Mouse (Mus musculus): ENCODE measurements around the gene 9130213A22Rik. TPM values are rescaled to one million over a fixed set of nuclear protein-coding genes. Genes with fewer than 3 reads are reported as not detected.
"Not testable (repeated sequence)": the region's sequence is repeated elsewhere in the genome, so short reads cannot be mapped to it uniquely, and the experiment has no call there.

Gene 9130213A22Rik
- total RNA-seq, 2 experiments from 2014 or later: 0.68 to 0.89 TPM

DNA sequence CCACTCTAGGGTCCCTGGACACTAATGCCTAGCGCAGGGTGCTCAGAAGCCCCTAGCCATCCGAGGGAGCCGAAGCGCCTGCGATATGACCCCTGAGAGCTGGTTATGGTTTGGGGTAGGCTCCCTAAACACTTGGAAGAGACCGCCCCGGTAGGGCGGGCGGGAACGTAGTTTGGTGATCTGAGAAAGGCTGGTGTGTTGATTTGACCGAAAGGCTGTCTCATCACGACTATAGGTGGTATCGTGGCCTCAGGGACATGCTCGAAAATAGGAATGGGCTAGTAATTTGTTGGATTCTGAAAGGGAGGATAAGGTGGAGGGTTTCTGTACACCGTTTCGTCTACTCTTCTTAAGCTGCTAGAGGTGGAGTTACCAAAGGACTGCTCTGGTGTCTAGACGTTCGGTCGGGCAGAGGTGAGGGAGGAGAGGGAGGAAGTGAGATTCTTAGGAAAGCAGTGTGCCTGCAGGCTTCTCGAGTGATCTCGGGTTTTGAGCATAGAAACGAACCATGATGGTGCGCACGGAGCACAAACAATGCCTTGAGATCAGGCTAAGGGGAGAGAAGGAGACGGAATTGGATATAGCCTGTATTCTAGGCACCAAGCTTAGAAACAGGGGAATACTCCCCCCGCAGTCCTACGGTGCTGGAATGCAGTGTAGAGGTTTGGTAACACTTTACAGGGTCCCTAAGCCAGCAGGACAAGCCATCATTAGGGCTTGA is 26.7 kb downstream of the 9130213A22Rik start:
- DNase-seq (ENCODE audit: extremely low spot score in 1 of 2, low spot score in 1 of 2): peak in 1 of 2 experiments; percentile 27

DNA sequence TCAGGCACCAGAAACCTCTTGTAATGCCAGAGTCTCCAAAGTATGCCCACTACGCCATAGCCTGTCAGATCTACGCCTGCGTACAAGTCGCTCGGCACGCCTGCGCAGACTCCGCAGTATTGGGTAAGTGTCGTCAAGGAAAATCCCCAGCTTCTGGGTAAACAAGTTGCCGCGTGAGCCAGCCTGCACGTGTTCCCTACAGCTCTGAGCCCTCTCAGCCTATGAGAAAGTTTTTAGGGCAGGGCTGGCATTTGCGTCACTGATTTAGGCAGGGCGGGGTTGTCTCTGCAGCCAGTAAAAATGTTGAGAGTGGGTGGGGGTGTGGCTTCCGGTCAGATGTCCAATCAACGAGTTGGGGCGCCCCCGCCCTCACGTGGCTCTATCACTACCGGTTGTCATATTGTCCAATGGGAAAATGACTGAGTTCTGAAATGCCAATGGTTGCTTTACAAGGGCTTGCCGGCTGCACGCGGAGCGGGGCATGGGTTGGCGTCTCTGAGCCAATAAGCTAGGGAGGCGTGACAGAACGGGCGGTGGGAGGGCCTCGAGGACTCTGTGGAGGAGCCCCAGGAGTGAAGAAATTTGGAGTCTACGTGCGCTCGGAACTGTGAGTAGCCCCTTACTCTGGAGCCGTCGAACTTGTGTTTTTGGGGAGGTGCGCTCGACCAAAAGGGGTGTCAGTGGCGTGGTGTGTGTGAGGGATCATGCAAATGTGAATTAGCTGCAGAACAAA is 27.5 kb downstream of the 9130213A22Rik start, which contains the start of gene Per1:
Gene Per1 (plus strand): TSS at position 521 of the 733 bp plus-strand sequence.
- DNase-seq (ENCODE audit: extremely low spot score in 1 of 2, low spot score in 1 of 2): peak; percentile 90 to 95

- not testable (repeated sequence) for DNase-seq (ENCODE audit: extremely low spot score in 1 of 2, low spot score in 1 of 2)
Observed at GRCm38 (mm10) chr11:69093856-69094255, 28.5 kb downstream of the 9130213A22Rik start.

DNA sequence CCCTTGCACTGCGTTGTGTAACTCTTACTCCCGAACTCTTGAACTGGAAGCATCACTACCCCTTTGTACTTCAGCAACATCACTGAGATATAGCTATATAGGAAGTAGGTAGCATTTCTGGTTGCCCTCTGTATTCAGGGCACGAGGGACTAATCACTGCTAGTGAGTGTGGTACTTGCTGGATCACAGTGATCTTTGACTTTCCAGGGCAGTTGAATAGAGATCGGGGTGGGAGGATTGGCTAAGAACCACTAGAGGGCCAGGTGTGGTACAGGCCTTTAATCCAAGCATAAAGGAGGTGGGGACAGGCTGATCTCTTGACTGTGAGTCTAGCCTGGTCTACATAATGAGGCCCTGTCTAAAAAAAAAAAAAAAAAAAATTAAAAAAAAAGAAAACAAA is 29.5 kb downstream of the 9130213A22Rik start:
- DNase-seq (ENCODE audit: extremely low spot score in 1 of 2, low spot score in 1 of 2): no peak

DNA sequence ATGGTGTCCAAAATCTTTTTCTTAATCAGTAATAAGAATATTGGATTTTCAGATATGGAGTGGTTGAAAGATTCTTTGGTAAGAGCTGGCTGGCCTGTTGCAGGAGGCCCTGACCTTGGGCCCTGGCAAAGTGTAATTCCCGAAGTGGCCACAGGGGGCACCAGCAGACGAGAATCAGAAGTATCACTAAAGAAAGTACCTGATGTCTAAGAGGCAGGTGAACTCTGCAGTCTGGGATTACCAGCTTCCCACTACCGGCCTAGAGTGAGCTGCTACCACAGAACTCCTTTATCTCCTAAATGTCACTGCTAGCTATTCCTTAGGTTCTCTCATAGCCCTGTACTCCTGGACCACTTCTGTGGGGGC is 30.0 kb downstream of the 9130213A22Rik start:
- DNase-seq (ENCODE audit: extremely low spot score in 1 of 2, low spot score in 1 of 2): peak; percentile 70 to 94

GRCm38 (mm10) chr11:69091566-69092385 is 30.6 kb downstream of the 9130213A22Rik start:
- no peak for DNase-seq (ENCODE audit: extremely low spot score in 1 of 2, low spot score in 1 of 2)

DNA sequence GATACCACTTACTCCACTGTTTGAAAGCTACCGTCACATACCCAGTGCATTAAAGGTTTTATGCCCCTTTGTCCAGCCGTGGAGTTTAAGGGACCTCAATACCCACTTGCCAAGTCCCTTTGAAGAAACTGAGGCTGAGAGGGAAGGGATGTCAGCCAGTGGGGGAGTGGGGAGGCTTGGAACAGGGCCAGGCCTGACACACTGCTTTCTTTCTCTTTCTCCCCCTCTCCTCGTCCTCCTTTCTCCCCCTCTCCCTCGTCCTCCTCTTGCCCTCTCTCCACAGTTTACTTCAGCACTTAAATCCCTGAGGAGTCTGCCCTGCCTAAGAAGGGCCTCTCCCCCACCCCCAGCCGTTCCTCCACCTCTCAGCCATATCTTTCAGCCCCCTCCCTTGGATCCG is 32.0 kb downstream of the 9130213A22Rik start:
- no peak for DNase-seq (ENCODE audit: extremely low spot score in 1 of 2, low spot score in 1 of 2)

GRCm38 (mm10) chr11:69089616-69090290 is 32.6 kb downstream of the 9130213A22Rik start:
- no peak for DNase-seq (ENCODE audit: extremely low spot score in 1 of 2, low spot score in 1 of 2)

DNA sequence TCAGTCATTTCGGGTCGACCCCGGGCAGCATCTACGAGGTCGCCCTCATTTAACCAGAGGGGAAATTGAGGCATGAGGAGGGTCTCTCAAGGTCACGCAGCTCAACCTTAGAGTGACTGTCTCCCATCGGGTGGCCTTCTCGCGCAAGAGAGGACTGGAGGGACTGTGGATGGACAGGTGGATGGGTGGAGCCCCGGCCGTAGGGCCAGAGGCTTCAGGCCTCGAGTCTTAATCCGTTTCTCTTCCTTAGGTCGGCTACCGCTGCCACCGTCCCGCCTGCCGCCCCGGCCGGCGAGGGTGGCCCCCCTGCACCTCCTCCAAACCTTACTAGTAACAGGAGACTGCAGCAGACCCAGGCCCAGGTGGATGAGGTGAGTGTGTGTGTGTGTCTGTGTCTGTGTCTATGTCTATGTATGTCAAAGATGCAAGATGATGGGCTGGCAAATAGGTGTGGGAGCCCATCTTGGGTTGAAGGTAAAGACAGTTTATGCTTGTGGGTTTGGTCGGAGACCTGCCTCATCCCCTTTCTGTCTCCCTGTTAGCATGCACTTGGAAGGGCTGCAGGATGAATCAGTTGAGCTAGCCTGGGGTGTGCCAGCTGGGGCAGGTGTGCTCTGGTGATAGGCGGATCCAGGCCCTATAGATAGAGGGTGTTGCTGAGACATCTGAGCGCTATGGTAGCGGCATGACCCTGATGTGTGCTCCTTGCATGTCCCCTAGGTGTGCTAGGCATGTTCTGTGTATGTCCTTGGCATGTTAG is 33.4 kb downstream of the 9130213A22Rik start:
- DNase-seq (ENCODE audit: extremely low spot score in 1 of 2, low spot score in 1 of 2): no peak

- peak; percentile 94 to 95 for DNase-seq (ENCODE audit: extremely low spot score in 1 of 2, low spot score in 1 of 2)
Observed at GRCm38 (mm10) chr11:69088103-69088855, 34.1 kb downstream of the 9130213A22Rik start, which contains the start of gene Vamp2. TSS of gene Vamp2 (plus strand) at chr11:69088490.

DNA sequence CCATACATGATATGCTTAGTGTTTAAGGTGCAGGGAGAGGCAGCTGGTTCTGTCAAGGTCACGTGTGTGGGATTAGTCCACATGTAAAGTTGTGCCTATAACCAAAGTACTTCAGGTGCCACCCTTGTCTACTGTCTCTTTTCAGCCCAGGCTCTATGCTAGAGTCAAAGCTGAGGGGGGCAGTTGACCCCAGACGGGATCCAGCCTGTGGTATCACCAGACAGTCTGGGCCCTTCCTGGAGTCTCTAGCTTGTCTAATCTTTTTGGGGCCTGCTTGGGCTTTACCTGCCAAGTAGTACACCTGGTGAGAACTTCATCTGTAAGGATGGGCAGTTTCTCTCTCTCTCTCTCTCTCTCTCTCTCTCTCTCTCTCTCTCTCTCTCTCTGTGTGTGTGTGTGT is 34.8 kb downstream of the 9130213A22Rik start:
- DNase-seq (ENCODE audit: extremely low spot score in 1 of 2, low spot score in 1 of 2): no peak

- DNase-seq (ENCODE audit: extremely low spot score in 1 of 2, low spot score in 1 of 2): no peak
Observed at GRCm38 (mm10) chr11:69087082-69087481, 35.3 kb downstream of the 9130213A22Rik start.

GRCm38 (mm10) chr11:69086390-69086789 is 36.0 kb downstream of the 9130213A22Rik start:
- DNase-seq (ENCODE audit: extremely low spot score in 1 of 2, low spot score in 1 of 2): no peak

DNA sequence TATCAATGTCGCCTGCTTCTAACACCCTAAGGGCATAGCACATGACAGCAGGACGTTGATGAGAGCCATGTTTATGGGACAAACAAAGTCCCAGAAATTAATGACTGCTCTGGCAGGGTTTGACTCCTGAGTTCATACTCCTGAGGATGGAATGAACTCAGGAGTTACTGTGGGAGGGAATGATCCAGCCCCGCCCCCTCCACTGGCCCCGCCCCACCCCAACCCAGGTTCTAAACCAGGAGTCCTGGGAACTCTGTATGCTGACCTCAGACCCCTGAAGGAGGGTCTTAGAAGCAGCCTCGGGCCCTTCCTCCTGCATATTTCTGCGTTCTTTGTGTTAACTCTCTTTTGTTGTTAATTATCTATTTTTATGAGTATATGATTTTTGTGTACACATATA is 36.8 kb downstream of the 9130213A22Rik start:
- no peak for DNase-seq (ENCODE audit: extremely low spot score in 1 of 2, low spot score in 1 of 2)

DNA sequence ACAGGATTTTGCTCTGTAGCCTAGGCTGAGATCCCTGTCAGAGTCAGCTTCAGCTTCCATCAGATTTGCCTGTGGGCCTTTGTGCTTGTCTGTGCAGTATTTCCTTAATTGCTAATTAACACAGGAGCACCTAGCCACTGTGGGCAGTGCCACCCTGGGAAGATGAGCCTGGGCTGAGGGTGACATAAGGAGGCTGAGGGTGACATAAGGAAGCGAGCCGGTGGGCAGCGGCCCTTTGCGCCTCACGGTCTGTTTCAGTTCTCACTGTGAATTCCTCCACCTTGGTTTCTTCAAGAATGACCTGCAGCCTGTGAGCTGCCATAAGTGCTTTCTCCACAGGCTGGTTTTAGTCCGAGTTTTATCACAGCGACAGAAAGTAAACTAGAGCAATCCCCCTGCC is 40.8 kb downstream of the 9130213A22Rik start:
- DNase-seq (ENCODE audit: extremely low spot score in 1 of 2, low spot score in 1 of 2): no peak

DNA sequence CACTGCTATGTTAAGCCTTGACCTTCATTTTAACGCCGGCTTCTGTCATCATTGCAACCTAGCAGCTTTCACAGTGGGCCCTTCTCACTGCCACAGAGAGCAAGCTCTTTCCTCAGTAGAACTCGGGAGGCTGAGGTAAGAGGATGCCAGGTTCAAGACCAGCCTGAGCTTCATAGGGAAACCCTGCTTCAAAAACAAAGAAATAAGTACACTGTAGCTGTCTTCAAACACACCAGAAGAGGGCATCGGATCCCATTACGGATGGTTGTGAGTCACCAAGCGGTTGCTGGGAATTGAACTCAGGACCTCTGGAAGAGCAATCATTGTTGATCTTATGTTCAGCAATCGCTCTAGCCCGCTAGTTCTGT is 41.5 kb downstream of the 9130213A22Rik start:
- DNase-seq (ENCODE audit: extremely low spot score in 1 of 2, low spot score in 1 of 2): no peak

DNA sequence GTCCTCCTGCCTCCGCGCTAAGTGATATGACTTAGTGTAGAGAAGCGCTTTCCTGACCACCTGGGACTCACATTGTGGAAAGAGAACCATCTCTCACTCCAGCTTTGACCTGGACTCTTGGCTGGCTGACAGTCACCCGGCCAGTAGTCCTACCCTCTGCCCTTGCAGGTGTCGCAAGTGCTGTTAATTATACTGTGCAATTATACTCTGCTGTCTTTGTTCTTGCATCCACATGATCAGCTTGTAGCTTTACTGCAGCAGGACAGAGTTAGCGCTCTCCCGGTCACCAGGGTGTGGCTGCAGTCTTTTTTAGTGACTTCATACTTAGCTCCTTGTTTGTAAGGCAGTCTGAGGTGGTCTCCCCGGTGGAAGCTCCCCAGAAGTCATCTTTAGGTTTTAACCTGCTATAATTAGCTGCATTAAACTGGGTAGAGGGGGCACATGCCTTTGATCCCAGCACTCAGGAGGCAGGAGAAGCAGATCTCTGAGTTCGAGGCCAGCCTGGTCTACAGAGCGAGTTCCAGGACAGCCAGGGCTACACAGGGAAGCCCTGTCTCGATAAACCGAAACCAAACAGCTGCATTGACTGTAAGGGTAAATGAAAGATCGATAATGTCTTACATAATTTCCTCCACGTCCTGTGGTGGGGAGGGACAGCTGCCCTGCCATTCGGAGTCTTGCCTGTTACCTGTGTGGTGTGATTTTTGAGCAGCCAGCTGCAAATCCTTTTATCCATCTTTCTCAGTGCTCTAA is 42.1 kb downstream of the 9130213A22Rik start:
- DNase-seq (ENCODE audit: extremely low spot score in 1 of 2, low spot score in 1 of 2): no peak

DNA sequence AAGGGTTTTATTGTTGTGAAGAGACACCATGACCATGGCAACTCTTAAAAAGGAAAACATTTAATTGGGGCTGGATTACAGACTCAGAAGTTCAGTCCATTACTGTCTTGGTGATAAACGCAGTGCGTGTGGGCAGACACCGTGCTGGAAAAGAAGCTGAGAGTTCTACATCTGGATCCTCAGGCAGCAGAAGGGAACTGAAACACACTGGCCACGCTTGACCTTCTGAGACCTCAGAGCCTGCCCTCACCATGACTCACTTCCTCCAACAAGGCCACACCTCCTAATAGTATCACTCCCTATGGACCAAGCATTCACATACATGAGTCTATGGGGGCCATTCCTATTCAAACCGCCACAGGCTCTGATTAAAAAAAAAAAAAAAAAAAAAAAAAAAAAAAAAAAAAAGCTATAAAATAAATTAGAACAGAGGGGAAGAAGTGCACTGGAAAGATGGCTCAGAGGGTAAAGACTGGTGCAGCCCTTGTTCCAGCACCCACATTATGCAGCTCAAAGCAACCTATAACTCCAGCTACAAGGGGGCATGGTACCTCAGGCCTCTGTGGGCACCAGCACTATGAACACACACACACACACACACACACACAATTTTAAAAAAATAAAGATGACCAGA is 43.5 kb downstream of the 9130213A22Rik start:
- DNase-seq (ENCODE audit: extremely low spot score in 1 of 2, low spot score in 1 of 2): no peak

Measured in layer of hippocampus, postnatal 25 days (tissue).